Mouse (Mus musculus) layer of hippocampus, adult 8-10 months (tissue): ENCODE data around the gene Kcnh2. TPM values are rescaled to one million over a fixed set of nuclear protein-coding genes. Genes with fewer than 3 reads are reported as not detected.

Source experiments
- DNase-seq, 2 experiments: peaks; one replicate each; pipeline ENCODE4 v3.0.0; 2022; ENCODE audit warnings: low spot score in 2 of 2
- total RNA-seq, 4 experiments: library from RNA; stranded (reverse); gene quantifications; 2 replicates each; pipeline ENCODE4 v1.2.4; 2022

The Kcnh2 gene
- total RNA-seq, 4 experiments from 2014 or later, result 20.4 to 26.8 (median 21.9) TPM

- DNase-seq, result no peak
Observed at GRCm38 (mm10) chr5:24347186-24347875, 4.1 kb downstream of the Kcnh2 start.

- no peak for DNase-seq
Observed at GRCm38 (mm10) chr5:24346313-24346712, 5.1 kb downstream of the Kcnh2 start.

GRCm38 (mm10) chr5:24344477-24345051 lies 6.8 kb downstream of the Kcnh2 start:
- no peak for DNase-seq

GRCm38 (mm10) chr5:24343977-24344436 lies 7.4 kb downstream of the Kcnh2 start:
- DNase-seq, result no peak

GRCm38 (mm10) chr5:24343379-24343778 lies 8.0 kb downstream of the Kcnh2 start:
- DNase-seq, result no peak

- DNase-seq, result no peak
Observed at GRCm38 (mm10) chr5:24342966-24343365, 8.4 kb downstream of the Kcnh2 start.

- DNase-seq, result no peak
Observed at GRCm38 (mm10) chr5:24342205-24342963, 9.0 kb downstream of the Kcnh2 start.

- no peak for DNase-seq
Observed at GRCm38 (mm10) chr5:24337821-24338220, 13.6 kb downstream of the Kcnh2 start.

GRCm38 (mm10) chr5:24337366-24337765 lies 14.0 kb downstream of the Kcnh2 start:
- no peak for DNase-seq

GRCm38 (mm10) chr5:24335888-24336511 lies 15.4 kb downstream of the Kcnh2 start:
- peak in 1 of 2 experiments; percentile 47 for DNase-seq

GRCm38 (mm10) chr5:24334749-24335148 lies 16.7 kb downstream of the Kcnh2 start:
- no peak for DNase-seq

- no peak for DNase-seq
Observed at GRCm38 (mm10) chr5:24332401-24332800, 19.0 kb downstream of the Kcnh2 start.

- no peak for DNase-seq
Observed at GRCm38 (mm10) chr5:24329965-24330298, 21.5 kb downstream of the Kcnh2 start.

GRCm38 (mm10) chr5:24329212-24329964 lies 22.0 kb downstream of the Kcnh2 start:
- no peak for DNase-seq

GRCm38 (mm10) chr5:24328813-24329211 lies 22.6 kb downstream of the Kcnh2 start:
- DNase-seq, result no peak

GRCm38 (mm10) chr5:24326842-24327417 lies 24.5 kb downstream of the Kcnh2 start:
- no peak for DNase-seq

GRCm38 (mm10) chr5:24326166-24326841 lies 25.1 kb downstream of the Kcnh2 start:
- DNase-seq, result no peak

- DNase-seq, result no peak
Observed at GRCm38 (mm10) chr5:24325251-24325650, 26.2 kb downstream of the Kcnh2 start.

- no peak for DNase-seq
Observed at GRCm38 (mm10) chr5:24321711-24322682, 29.4 kb downstream of the Kcnh2 start.
